Mouse (Mus musculus) cortical plate, adult 2 months (tissue): ENCODE data around the gene Ms4a4b. TPM values are rescaled to one million over a fixed set of nuclear protein-coding genes. Genes with fewer than 3 reads are reported as not detected.

Source experiments
- H3K27ac ChIP-seq: fragments of 200-500 bp; 2 replicates; pipeline ENCODE4 v1.5.1; 2012; ENCODE audit warnings: low read length, control low read depth, inconsistent platforms; ENCODE audit not compliant: insufficient read depth
- H3K4me1 ChIP-seq: fragments of 200-500 bp; 2 replicates; pipeline ENCODE4 v1.6.1; 2011; ENCODE audit warnings: low read length; ENCODE audit not compliant: control insufficient read depth, insufficient read depth
- H3K4me3 ChIP-seq: fragments of 200-500 bp; 2 replicates; pipeline ENCODE4 v1.5.1; 2011; ENCODE audit warnings: mild to moderate bottlenecking, low read length, control low read depth; ENCODE audit not compliant: insufficient read depth
- CTCF ChIP-seq: fragments of 200-500 bp; IDR thresholded peaks from 2 replicates; pipeline ENCODE4 v1.5.1; 2011; ENCODE audit warnings: mild to moderate bottlenecking, control low read depth, low read length; ENCODE audit not compliant: insufficient read depth; ENCODE audit errors: extremely low read depth
- POLR2A ChIP-seq: fragments of 200-500 bp; IDR thresholded peaks from 2 replicates; pipeline ENCODE4 v1.6.1; 2011; ENCODE audit warnings: mild to moderate bottlenecking, low read length, control low read depth; ENCODE audit not compliant: insufficient read depth; ENCODE audit errors: extremely low read depth
- polyA plus RNA-seq: library from polyadenylated mRNA; depleted of rRNA; stranded (reverse); fragments of >200 nt; gene quantifications from 2 replicates; pipeline ENCODE4 v1.2.3, GENCODE M21; 2012; rRNA removed

Ms4a4b gene
- polyA plus RNA-seq, 1 experiment: 0.44 TPM

GRCm38 (mm10) chr19:11516246-11516645, 72.9 kb downstream of the Ms4a4b start, which contains the start of gene Ms4a6b:
Gene Ms4a6b, plus strand, starts transcription at chr19:11516512.
- H3K27ac ChIP-seq: no peak within 1 kb of the TSS
- TF ChIP-seq CTCF (no peak), POLR2A (no peak)
- H3K4me1 ChIP-seq: no peaks in the 10 kb centered on the region
- H3K4me3 ChIP-seq: no peak within 1 kb of the TSS

Other genes starting within 250 kb of the Ms4a4b start
- gene Ms4a13, start 246.8 kb upstream of the Ms4a4b start, polyA plus RNA-seq: not detected in 2 replicates
- gene Ms4a12, start 211.1 kb upstream of the Ms4a4b start, polyA plus RNA-seq: not detected in 2 replicates
- 0.04 and 0.10 TPM in 2 replicates for gene Ms4a1, start 177.3 kb upstream of the Ms4a4b start, polyA plus RNA-seq
- gene Ms4a5, start 159.7 kb upstream of the Ms4a4b start, polyA plus RNA-seq: not detected in 2 replicates
- 0.08 and 0.15 TPM in 2 replicates for gene Ms4a14, start 129.1 kb upstream of the Ms4a4b start, polyA plus RNA-seq
- 0.66 and 1.0 TPM in 2 replicates for gene Ms4a7, start 107.4 kb upstream of the Ms4a4b start, polyA plus RNA-seq
- 0.17 and 0.21 TPM in 2 replicates for gene Ms4a4a, start 68.0 kb upstream of the Ms4a4b start, polyA plus RNA-seq
- gene Ms4a4c, start 38.8 kb upstream of the Ms4a4b start, polyA plus RNA-seq: 0.17 TPM in 1 of 2 replicates, not detected in the other
- gene Ms4a6c, start 25.8 kb downstream of the Ms4a4b start, polyA plus RNA-seq: 0.86 and 1.3 TPM in 2 replicates
- 0.31 and 0.62 TPM in 2 replicates for gene Gm8369, start 42.4 kb downstream of the Ms4a4b start, polyA plus RNA-seq
- 2.0 and 2.2 TPM in 2 replicates for gene Ms4a6b, start 73.0 kb downstream of the Ms4a4b start, polyA plus RNA-seq
- gene Ms4a4d, start 93.2 kb downstream of the Ms4a4b start, polyA plus RNA-seq: not detected in 2 replicates
- 1.5 and 1.8 TPM in 2 replicates for gene Ms4a6d, start 161.3 kb downstream of the Ms4a4b start, polyA plus RNA-seq
- 0.06 TPM in 1 of 2 replicates, not detected in the other for gene Ms4a2, start 180.2 kb downstream of the Ms4a4b start, polyA plus RNA-seq
- gene Ms4a3, start 197.3 kb downstream of the Ms4a4b start, polyA plus RNA-seq: not detected in 2 replicates
- not detected in 2 replicates for gene Oosp2, start 217.0 kb downstream of the Ms4a4b start, polyA plus RNA-seq
- gene Oosp1, start 247.6 kb downstream of the Ms4a4b start, polyA plus RNA-seq: not detected in 2 replicates